Mouse (Mus musculus) megakaryocyte, embryonic 14.5 days (primary cell): ENCODE results near the gene Ppdpf.

Experiments used
- FLI1 ChIP-seq: IDR thresholded peaks from 2 replicates; pipeline ENCODE4 v1.6.1; 2012; ENCODE audit warnings: low read length, inconsistent platforms, mixed read lengths
- GATA1 ChIP-seq: IDR thresholded peaks from 3 replicates; pipeline ENCODE4 v1.6.1; 2012; ENCODE audit warnings: mixed read lengths, low read length, inconsistent platforms, borderline replicate concordance

DNA sequence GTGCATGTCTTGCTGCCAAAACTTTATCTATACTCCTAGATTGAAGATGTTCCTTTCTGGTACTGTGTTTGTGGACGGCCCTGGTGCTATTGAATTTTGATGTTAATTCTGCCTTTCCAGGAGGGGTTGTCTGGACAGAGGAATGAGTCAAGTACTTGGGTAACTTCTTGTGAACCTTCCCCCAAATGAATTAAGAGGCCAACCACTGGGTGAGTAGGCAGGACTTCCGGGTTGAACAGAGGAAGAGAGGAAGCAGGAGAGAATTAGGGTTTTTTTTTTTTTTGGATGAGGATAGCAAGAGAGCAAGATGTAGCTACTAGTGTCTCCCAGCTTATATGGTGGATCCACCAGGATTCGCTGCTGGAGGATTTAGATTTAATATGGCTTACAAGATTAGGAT lies 9.0 kb upstream of the Ppdpf start:
- TF ChIP-seq GATA1 (no peak), FLI1 (no peak)
